Mouse (Mus musculus): Measurements from ENCODE around the gene Tmem165. TPM values are rescaled to one million over a fixed set of nuclear protein-coding genes. Genes with fewer than 3 reads are reported as not detected.

The Tmem165 gene
- 90.9 and 96.8 TPM in 2 replicates for polyA plus RNA-seq (2016; fragmentation: Nextera tagmentation; extraction: Ambion mirVana)

GRCm38 (mm10) chr5:76183750-76184261 lies at the start of gene Tmem165:
TSS of gene Tmem165 (plus strand) at chr5:76183880.
- ATAC-seq (ENCODE audit: low FRiP score, low read depth): peak; percentile 97
- WGBS: 0% methylated on average over 53 of the region's 62 CpGs
- Histone ChIP-seq H3K9me3 (no peaks in the 10 kb centered on the region), H3K4me3 (peak within 1 kb of the TSS; percentile 93), H3K27me3 (peaks cover 8% of the 10 kb centered on the region), H3K27ac (replicated peaks) (peak within 1 kb of the TSS; percentile 97), H3K4me1 (peaks cover 18% of the 10 kb centered on the region), H3K36me3 (no peaks in the 10 kb centered on the region), H3K4me2 (replicated peaks) (peak within 1 kb of the TSS; percentile 73), H3K9ac (replicated peaks) (peak within 1 kb of the TSS; percentile 96)

DNA sequence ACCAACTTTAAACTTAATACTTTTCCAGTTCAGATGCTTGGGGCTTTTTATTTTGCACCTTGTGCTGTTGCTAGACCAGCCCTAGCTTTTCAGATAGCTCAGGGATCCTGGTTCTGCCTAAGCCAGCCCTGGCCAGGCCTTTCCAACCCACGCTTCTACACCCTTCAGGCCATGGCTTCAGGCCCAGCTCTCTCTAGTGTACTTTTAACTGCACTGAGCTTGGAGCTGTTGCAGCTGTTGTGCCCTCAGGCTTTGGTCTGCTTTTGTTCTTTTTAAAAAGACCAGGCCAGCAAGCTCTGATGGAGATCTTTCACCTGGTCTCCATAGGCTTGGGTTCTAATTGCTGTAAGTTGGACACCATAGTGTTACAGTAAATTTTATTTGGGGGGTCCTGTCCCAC lies 48.0 kb upstream of the Tmem165 start:
- 93% methylated on average over 1 of the region's 1 CpGs for WGBS
- H3K9me3 ChIP-seq: no peaks in the 10 kb centered on the region
- H3K27me3 ChIP-seq: peaks cover 30% of the 10 kb centered on the region
- H3K27ac ChIP-seq (replicated peaks): no peak overlapping the region
- no peak overlapping the region for H3K9ac ChIP-seq (replicated peaks)
- no peak overlapping the region for H3K4me3 ChIP-seq
- ATAC-seq (ENCODE audit: low FRiP score, low read depth): no peak
- H3K36me3 ChIP-seq: no peaks in the 10 kb centered on the region
- no peak overlapping the region for H3K4me2 ChIP-seq (replicated peaks)
- peaks cover 16% of the 10 kb centered on the region; the same call in 1 of the 2 replicates for H3K4me1 ChIP-seq

GRCm38 (mm10) chr5:76136271-76136670 lies 47.4 kb upstream of the Tmem165 start:
- H3K4me2 ChIP-seq (replicated peaks): no peak overlapping the region
- peaks cover 30% of the 10 kb centered on the region for H3K27me3 ChIP-seq
- no peaks in the 10 kb centered on the region for H3K9me3 ChIP-seq
- H3K4me3 ChIP-seq: no peak overlapping the region
- no peaks in the 10 kb centered on the region for H3K36me3 ChIP-seq
- no peak overlapping the region for H3K27ac ChIP-seq (replicated peaks)
- H3K9ac ChIP-seq (replicated peaks): no peak overlapping the region
- no peak for ATAC-seq (ENCODE audit: low FRiP score, low read depth)
- H3K4me1 ChIP-seq: peaks cover 15% of the 10 kb centered on the region; the same call in 1 of the 2 replicates
- 95% methylated on average over 3 of the region's 3 CpGs for WGBS

DNA sequence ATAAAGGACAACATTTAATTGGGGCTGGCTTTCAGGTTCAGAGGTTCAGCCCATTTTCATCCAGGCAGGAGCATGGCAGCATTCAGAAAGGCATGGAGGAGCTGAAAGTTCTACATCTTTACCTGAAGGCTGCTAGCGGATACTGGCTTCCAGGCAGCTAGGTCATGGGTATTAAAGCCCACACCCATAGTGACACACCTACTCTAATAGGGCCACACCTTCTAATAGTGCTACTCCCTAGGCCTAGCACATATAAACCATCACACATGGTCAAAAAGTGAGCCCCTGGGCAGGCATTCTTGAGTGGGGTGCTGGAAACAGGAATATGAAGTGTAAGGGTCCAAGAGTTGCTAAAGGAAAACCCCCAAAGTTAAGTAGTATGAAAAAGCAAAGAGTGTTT lies 46.1 kb upstream of the Tmem165 start:
- Histone ChIP-seq H3K4me3 (no peak overlapping the region), H3K4me2 (replicated peaks) (no peak overlapping the region), H3K9me3 (no peaks in the 10 kb centered on the region), H3K9ac (replicated peaks) (no peak overlapping the region), H3K4me1 (peaks cover 16% of the 10 kb centered on the region; the same call in 1 of the 2 replicates), H3K27ac (replicated peaks) (no peak overlapping the region), H3K36me3 (no peaks in the 10 kb centered on the region), H3K27me3 (peaks cover 25% of the 10 kb centered on the region)
- no peak for ATAC-seq (ENCODE audit: low FRiP score, low read depth)
- 100% methylated on average over 1 of the region's 1 CpGs for WGBS

- Histone ChIP-seq H3K4me3 (no peak overlapping the region), H3K27me3 (peaks cover 24% of the 10 kb centered on the region), H3K4me2 (replicated peaks) (no peak overlapping the region), H3K27ac (replicated peaks) (no peak overlapping the region), H3K9me3 (no peaks in the 10 kb centered on the region), H3K36me3 (no peaks in the 10 kb centered on the region), H3K9ac (replicated peaks) (no peak overlapping the region), H3K4me1 (peaks cover 16% of the 10 kb centered on the region; the same call in 1 of the 2 replicates)
- no peak for ATAC-seq (ENCODE audit: low FRiP score, low read depth)
- 63% methylated on average over 1 of the region's 1 CpGs for whole genome bisulfite sequencing
Measured at GRCm38 (mm10) chr5:76138071-76138470, 45.6 kb upstream of the Tmem165 start.

- H3K27me3 ChIP-seq: peaks cover 24% of the 10 kb centered on the region
- no peak overlapping the region for H3K9ac ChIP-seq (replicated peaks)
- H3K36me3 ChIP-seq: no peaks in the 10 kb centered on the region
- WGBS: 27% methylated on average over 10 of the region's 10 CpGs
- no peak overlapping the region for H3K27ac ChIP-seq (replicated peaks)
- H3K4me2 ChIP-seq (replicated peaks): no peak overlapping the region
- peaks cover 16% of the 10 kb centered on the region; the same call in 1 of the 2 replicates for H3K4me1 ChIP-seq
- ATAC-seq (ENCODE audit: low FRiP score, low read depth): no peak
- no peak overlapping the region for H3K4me3 ChIP-seq
- no peaks in the 10 kb centered on the region for H3K9me3 ChIP-seq
Measured at GRCm38 (mm10) chr5:76138512-76138911, 45.2 kb upstream of the Tmem165 start.

DNA sequence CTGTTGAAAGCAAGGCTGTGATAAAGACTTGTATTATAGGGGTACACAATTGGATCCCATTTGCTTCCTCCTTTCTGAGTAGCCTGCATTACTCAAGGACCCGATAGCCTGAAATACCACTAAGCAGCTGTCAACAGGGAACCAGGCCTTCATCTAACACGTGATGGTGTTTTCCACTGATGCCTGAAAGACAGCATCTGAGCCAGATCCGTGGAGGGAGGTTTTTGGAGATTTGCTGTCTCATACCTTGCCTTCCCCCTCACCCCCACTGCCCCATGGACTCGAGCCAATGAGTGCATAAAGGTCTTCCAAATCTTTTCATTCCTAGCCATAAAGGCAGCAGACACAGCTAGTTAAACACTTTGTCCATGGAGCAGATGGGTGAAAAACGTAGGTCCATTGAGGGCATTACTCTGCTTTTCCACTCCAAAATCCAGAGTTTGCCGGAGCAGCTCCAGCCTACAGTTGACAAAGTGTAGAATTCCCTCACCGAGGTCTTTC lies 44.5 kb upstream of the Tmem165 start:
- WGBS: 44% methylated on average over 7 of the region's 7 CpGs
- no peak for ATAC-seq (ENCODE audit: low FRiP score, low read depth)

DNA sequence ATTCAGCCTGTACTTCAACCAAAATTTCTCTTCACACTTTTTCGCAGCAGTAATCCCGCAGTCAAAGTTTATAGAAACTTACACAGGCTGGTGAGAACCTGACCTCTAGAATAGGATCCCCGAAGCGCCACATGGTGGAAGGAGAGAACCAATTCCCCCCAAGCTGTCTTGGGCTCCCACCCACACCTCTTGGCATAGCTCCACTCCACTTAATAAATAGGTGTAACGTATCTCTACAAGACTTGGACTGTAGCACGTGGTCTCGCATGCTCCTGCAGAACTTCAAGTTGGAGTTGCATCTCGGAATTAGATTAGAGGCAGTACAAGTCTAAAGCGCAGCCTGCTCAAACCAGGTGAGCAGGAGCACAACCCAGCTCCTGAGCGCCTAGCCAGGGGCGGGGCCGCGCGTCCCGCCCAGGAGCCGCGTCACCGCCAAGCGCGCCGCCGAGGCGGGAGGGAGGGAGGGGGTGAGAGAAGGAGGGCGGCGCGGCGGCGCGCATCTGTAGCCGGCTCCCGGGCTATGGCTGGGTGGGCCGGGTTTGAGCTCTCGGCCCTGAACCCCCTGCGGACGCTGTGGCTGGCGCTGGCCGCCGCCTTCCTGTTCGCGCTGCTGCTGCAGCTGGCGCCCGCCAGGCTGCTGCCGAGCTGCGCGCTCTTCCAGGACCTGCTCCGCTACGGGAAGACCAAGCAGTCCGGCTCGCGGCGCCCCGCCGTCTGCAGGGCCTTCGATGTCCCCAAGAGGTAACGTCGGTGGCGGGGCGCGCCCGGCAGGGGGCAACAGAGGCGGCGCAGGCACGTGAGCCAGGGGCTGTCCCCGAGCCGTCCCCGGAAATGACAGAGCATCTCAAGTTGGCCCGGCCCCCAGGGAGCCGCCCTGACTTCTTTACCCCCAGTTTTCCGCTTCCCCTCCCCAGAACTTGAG lies 43.6 kb upstream of the Tmem165 start, which contains the start of gene Srd5a3:
Gene Srd5a3, plus strand, starts transcription at position 464 of the 922 bp plus-strand sequence.
- H3K4me1 ChIP-seq: peaks cover 16% of the 10 kb centered on the region; the same call in 1 of the 2 replicates
- H3K27me3 ChIP-seq: peaks cover 24% of the 10 kb centered on the region
- peak; percentile 96 for ATAC-seq (ENCODE audit: low FRiP score, low read depth)
- H3K36me3 ChIP-seq: no peaks in the 10 kb centered on the region
- peak within 1 kb of the TSS; percentile 94 for H3K27ac ChIP-seq (replicated peaks)
- WGBS: 2% methylated on average over 64 of the region's 69 CpGs
- H3K4me3 ChIP-seq: peak within 1 kb of the TSS; percentile 73
- no peaks in the 10 kb centered on the region for H3K9me3 ChIP-seq
- peak within 1 kb of the TSS; percentile 83 for H3K9ac ChIP-seq (replicated peaks)
- peak within 1 kb of the TSS; percentile 76 for H3K4me2 ChIP-seq (replicated peaks)

More for the DNA sequence above, 44.5 kb upstream of the Tmem165 start:
- Histone ChIP-seq H3K4me3 (no peak overlapping the region), H3K9me3 (no peaks in the 10 kb centered on the region), H3K36me3 (no peaks in the 10 kb centered on the region), H3K27me3 (peaks cover 24% of the 10 kb centered on the region), H3K9ac (replicated peaks) (no peak overlapping the region), H3K27ac (replicated peaks) (no peak overlapping the region), H3K4me1 (peaks cover 16% of the 10 kb centered on the region; the same call in 1 of the 2 replicates), H3K4me2 (replicated peaks) (peak overlapping the region; percentile 76)

- Histone ChIP-seq H3K4me3 (peak overlapping the region; percentile 73), H3K27me3 (peaks cover 22% of the 10 kb centered on the region), H3K9me3 (no peaks in the 10 kb centered on the region), H3K4me1 (peaks cover 16% of the 10 kb centered on the region; the same call in 1 of the 2 replicates), H3K9ac (replicated peaks) (peak overlapping the region; percentile 83), H3K36me3 (no peaks in the 10 kb centered on the region), H3K27ac (replicated peaks) (peak overlapping the region; percentile 94), H3K4me2 (replicated peaks) (peak overlapping the region; percentile 76)
- WGBS: 12% methylated on average over 9 of the region's 9 CpGs
- peak; percentile 45 for ATAC-seq (ENCODE audit: low FRiP score, low read depth)
Measured at GRCm38 (mm10) chr5:76140730-76141066, 43.0 kb upstream of the Tmem165 start.

- Histone ChIP-seq H3K27me3 (peaks cover 4% of the 10 kb centered on the region; the same call in 1 of the 2 replicates), H3K4me2 (replicated peaks) (no peak overlapping the region), H3K27ac (replicated peaks) (no peak overlapping the region), H3K9me3 (no peaks in the 10 kb centered on the region), H3K36me3 (no peaks in the 10 kb centered on the region), H3K4me3 (no peak overlapping the region), H3K4me1 (peaks cover 16% of the 10 kb centered on the region; the same call in 1 of the 2 replicates), H3K9ac (replicated peaks) (no peak overlapping the region)
- 93% methylated on average over 4 of the region's 4 CpGs for WGBS
- ATAC-seq (ENCODE audit: low FRiP score, low read depth): no peak
Measured at GRCm38 (mm10) chr5:76143356-76143755, 40.3 kb upstream of the Tmem165 start.

GRCm38 (mm10) chr5:76146401-76146800 lies 37.3 kb upstream of the Tmem165 start:
- Histone ChIP-seq H3K9ac (replicated peaks) (no peak overlapping the region), H3K36me3 (peaks cover 17% of the 10 kb centered on the region), H3K4me1 (0 out of 2 replicates have a peak, but pooled peaks cover under 1% of the 10 kb centered on the region), H3K4me2 (replicated peaks) (no peak overlapping the region), H3K4me3 (no peak overlapping the region), H3K27ac (replicated peaks) (no peak overlapping the region), H3K27me3 (no peaks in the 10 kb centered on the region), H3K9me3 (no peaks in the 10 kb centered on the region)
- ATAC-seq (ENCODE audit: low FRiP score, low read depth): no peak
- WGBS: 89% methylated on average over 1 of the region's 1 CpGs

DNA sequence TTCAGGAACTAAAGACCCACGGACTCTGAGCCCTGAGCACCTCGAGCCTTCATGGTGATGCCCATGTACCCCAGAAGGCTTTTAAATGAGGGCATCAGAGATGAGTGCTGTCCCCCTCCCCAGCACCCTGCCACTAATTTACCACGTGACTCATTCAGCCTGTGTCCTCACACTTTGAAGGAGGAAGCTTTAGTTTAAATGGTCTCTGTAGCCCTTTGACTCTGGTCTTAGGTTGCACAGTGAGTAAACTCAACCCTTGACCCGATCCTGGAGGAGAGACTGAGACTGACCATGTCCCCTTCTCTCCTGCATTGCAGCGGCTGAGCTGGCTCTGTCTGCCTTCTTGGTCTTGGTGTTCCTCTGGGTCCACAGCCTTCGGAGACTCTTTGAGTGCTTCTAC lies 34.2 kb upstream of the Tmem165 start:
- Histone ChIP-seq H3K36me3 (peaks cover 22% of the 10 kb centered on the region), H3K9ac (replicated peaks) (no peak overlapping the region), H3K4me2 (replicated peaks) (no peak overlapping the region), H3K4me3 (no peak overlapping the region), H3K27me3 (no peaks in the 10 kb centered on the region), H3K4me1 (no peaks in the 10 kb centered on the region), H3K27ac (replicated peaks) (no peak overlapping the region), H3K9me3 (no peaks in the 10 kb centered on the region)
- no peak for ATAC-seq (ENCODE audit: low FRiP score, low read depth)
- 89% methylated on average over 6 of the region's 6 CpGs for WGBS
